Mouse (Mus musculus) thymus, adult 2 months (tissue): ENCODE data around the gene Eri3.

ENCODE experiments used
- CTCF ChIP-seq: fragments of 200-500 bp; IDR thresholded peaks from 2 replicates; pipeline ENCODE4 v1.5.1; 2012; ENCODE audit warnings: mild to moderate bottlenecking, control low read depth, low read length, moderate library complexity, borderline replicate concordance; ENCODE audit not compliant: control insufficient read depth, poor library complexity, insufficient read depth; ENCODE audit errors: extremely low read depth
- POLR2A ChIP-seq: fragments of 200-500 bp; IDR thresholded peaks from 2 replicates; pipeline ENCODE4 v1.6.1; 2012; ENCODE audit warnings: mild to moderate bottlenecking, low read length, control low read depth, moderate library complexity; ENCODE audit not compliant: control insufficient read depth, poor library complexity, insufficient read depth; ENCODE audit errors: extremely low read depth

DNA sequence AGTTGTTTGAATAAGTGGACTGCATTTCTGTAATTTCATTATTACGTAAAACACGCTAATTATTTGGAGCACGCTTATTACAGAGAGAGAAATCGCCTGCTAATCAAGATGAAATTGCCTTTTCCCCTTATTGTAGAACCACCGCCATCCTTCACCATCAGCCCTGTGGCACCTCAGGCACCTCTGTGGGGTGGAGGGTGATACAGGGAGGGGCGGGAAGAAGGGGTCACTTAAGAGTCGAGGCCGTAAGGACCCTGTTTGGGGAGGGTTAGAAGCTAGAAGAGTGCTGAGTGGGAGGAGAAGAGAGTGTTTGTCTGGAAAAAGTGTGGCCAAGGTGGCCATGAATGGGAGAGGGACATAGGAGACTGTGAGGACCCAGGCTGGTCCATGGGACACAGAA, 115.9 kb downstream of the Eri3 start:
- TF ChIP-seq CTCF (no peak), POLR2A (no peak)
